9 mouse cellular contexts compared by ENCODE assay signal in the genomic region with DNA sequence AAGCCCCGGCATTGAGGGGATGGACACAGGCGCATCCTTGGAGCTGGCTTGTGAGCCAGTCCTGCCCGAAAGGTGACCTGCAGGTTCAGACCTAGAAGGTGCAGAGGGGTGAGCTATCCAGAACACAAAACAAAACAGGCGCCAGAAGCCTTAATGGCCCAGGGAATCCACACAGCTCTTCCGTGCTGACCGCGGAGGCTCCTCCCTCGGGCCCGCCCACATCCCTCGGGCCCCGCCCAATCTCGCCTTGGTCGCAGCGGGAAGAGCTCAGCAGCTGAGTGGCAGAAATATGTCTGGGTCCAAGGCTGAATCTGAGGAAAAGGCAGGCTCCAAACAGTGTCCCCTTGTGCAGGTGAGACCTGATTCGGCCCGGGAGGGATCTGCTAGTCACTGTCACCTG. TPM values are rescaled to one million over a fixed set of nuclear protein-coding genes. Genes with fewer than 3 reads are reported as not detected.
A peak's percentile ranks its signal among the peaks of the same experiment; 100 is the strongest.
DNase-seq lines count a peak whose midpoint lies in the region; ATAC-seq and TF ChIP-seq lines count a peak whose summit lies in the region.
"Had no signal": no experiment of that assay in that cellular context is flagged by ENCODE, and none has a peak within 500 bp of the region (broad histone marks: within the 10 kb centered on the region; RNA-seq: fewer than 3 reads in every experiment).

No protein-coding gene starts in this region.

- H3K4me3 ChIP-seq in erythroblast, embryonic 14.5 days (replicated peaks), result peak overlapping the region; percentile 65
- peak overlapping the region; percentile 45 for H3K4me3 ChIP-seq in heart, embryonic 12.5 days
- H3K4me3 ChIP-seq in kidney, postnatal 0 days (replicated peaks; ENCODE audit: low read depth, low read length), result peak overlapping the region; percentile 39
- H3K4me3 ChIP-seq in liver, embryonic 12.5 days, result peak overlapping the region; percentile 51

- H3K9me3 ChIP-seq in erythroblast, embryonic 14.5 days (ENCODE audit: control insufficient read depth, low read length), result peaks cover 2% of the 10 kb centered on the region; the same call in 1 of the 2 replicates
- no peaks in the 10 kb centered on the region for H3K9me3 ChIP-seq in heart, embryonic 12.5 days (replicated peaks)
- H3K9me3 ChIP-seq in kidney, postnatal 0 days (replicated peaks; ENCODE audit: low read length), result no peaks in the 10 kb centered on the region
- no peaks in the 10 kb centered on the region for H3K9me3 ChIP-seq in liver, embryonic 12.5 days (replicated peaks)

- H3K27me3 ChIP-seq in erythroblast, embryonic 14.5 days (ENCODE audit: control insufficient read depth), result no peaks in the 10 kb centered on the region
- no peaks in the 10 kb centered on the region for H3K27me3 ChIP-seq in heart, embryonic 12.5 days (replicated peaks)
- H3K27me3 ChIP-seq in kidney, postnatal 0 days (ENCODE audit: insufficient read depth, low read length), result no peaks in the 10 kb centered on the region
- no peaks in the 10 kb centered on the region for H3K27me3 ChIP-seq in liver, embryonic 12.5 days (replicated peaks)
- H3K27me3 ChIP-seq in splenic B cell, adult 2 months (ENCODE audit: control insufficient read depth, insufficient read depth, low read length, poor library complexity, severe bottlenecking), result no peaks in the 10 kb centered on the region
- H3K27me3 ChIP-seq: CH12.LX had no signal

- H3K4me2 ChIP-seq in heart, embryonic 12.5 days, result peak overlapping the region; percentile 68
- peak overlapping the region; percentile 65 for H3K4me2 ChIP-seq in kidney, postnatal 0 days (ENCODE audit: low read length)
- peak overlapping the region; percentile 71 for H3K4me2 ChIP-seq in liver, embryonic 12.5 days

- H3K27ac ChIP-seq in heart, embryonic 12.5 days (ENCODE audit: poor library complexity, severe bottlenecking), result no peak overlapping the region
- H3K27ac ChIP-seq in kidney, postnatal 0 days, result no peak overlapping the region
- H3K27ac ChIP-seq in liver, embryonic 12.5 days, result no peak overlapping the region

- 20% methylated on average over 16 of the region's 16 CpGs for WGBS in heart, embryonic 12.5 days
- WGBS in kidney, postnatal 0 days, result 23% methylated on average over 16 of the region's 16 CpGs
- 18% methylated on average over 16 of the region's 16 CpGs for WGBS in liver, embryonic 12.5 days (ENCODE audit: insufficient replicate concordance)

- peak; percentile 83 for ATAC-seq in heart, embryonic 12.5 days (ENCODE audit: insufficient number of reproducible peaks, low FRiP score)
- ATAC-seq in kidney, postnatal 0 days (replicated peaks; ENCODE audit: low FRiP score, low read depth), result peak; percentile 81
- peak; percentile 71 for ATAC-seq in liver, embryonic 12.5 days

- H3K9ac ChIP-seq in heart, embryonic 12.5 days, result peak overlapping the region; percentile 56
- H3K9ac ChIP-seq in kidney, postnatal 0 days (ENCODE audit: low read depth, low read length), result 0 out of 2 replicates have a peak overlapping the region, but pooled peaks have one; percentile 47
- H3K9ac ChIP-seq in liver, embryonic 12.5 days, result peak overlapping the region; percentile 53

- H3K4me1 ChIP-seq in erythroblast, embryonic 14.5 days (ENCODE audit: control insufficient read depth), result peaks cover 50% of the 10 kb centered on the region
- peaks cover 14% of the 10 kb centered on the region for H3K4me1 ChIP-seq in heart, embryonic 12.5 days (replicated peaks)
- peaks cover 6% of the 10 kb centered on the region for H3K4me1 ChIP-seq in kidney, postnatal 0 days (replicated peaks; ENCODE audit: insufficient read depth, low read length)
- peaks cover 57% of the 10 kb centered on the region for H3K4me1 ChIP-seq in liver, embryonic 12.5 days

- peak; percentile 47 for DNase-seq in layer of hippocampus, adult 11-12 months (ENCODE audit: low spot score)
- no peak for DNase-seq in layer of hippocampus, adult 9-10 months (ENCODE audit: low spot score)
- DNase-seq in kidney, postnatal 0 days (ENCODE audit: low spot score), result peak; percentile 72
- DNase-seq in naive thymus-derived CD4-positive, alpha-beta T cell, adult 2 months (ENCODE audit: low read depth), result peak; percentile 44
- peak; percentile 48 for DNase-seq in splenic B cell, adult 2 months (ENCODE audit: low read depth, low spot score)

- TF ChIP-seq CTCF in kidney, postnatal 0 days (IDR thresholded peaks at IDR 0.05; ENCODE audit: low read depth), result no peak

- H3K36me3 ChIP-seq in erythroblast, embryonic 14.5 days (ENCODE audit: control insufficient read depth), result peaks cover 66% of the 10 kb centered on the region
- peaks cover 23% of the 10 kb centered on the region for H3K36me3 ChIP-seq in heart, embryonic 12.5 days
- H3K36me3 ChIP-seq in kidney, postnatal 0 days (ENCODE audit: insufficient read depth, low read length), result 0 out of 2 replicates have a peak, but pooled peaks cover 7% of the 10 kb centered on the region
- H3K36me3 ChIP-seq in liver, embryonic 12.5 days, result peaks cover 69% of the 10 kb centered on the region
- H3K36me3 ChIP-seq in splenic B cell, adult 2 months (ENCODE audit: control insufficient read depth, insufficient read depth, low read length, poor library complexity, severe bottlenecking), result peaks cover 2% of the 10 kb centered on the region; the same call in 1 of the 2 replicates

RNA-seq across cellular contexts. Expression of a gene that starts 3.1 kb away (rescaled TPM):
- polyA plus RNA-seq in erythroblast, embryonic 14.5 days (2012), result 0.08 and 0.11 TPM in 2 replicates
- 7.3 and 7.5 TPM in 2 replicates for polyA plus RNA-seq in heart, embryonic 12.5 days (2016; fragmentation: Nextera tagmentation; extraction: Ambion mirVana)
- 5.3 and 5.5 TPM in 2 replicates for polyA plus RNA-seq in kidney, postnatal 0 days (2015; fragmentation: Nextera tagmentation; extraction: Ambion mirVana)
- 10.8 and 11.1 TPM in 2 replicates for polyA plus RNA-seq in liver, embryonic 12.5 days (2016; fragmentation: Nextera tagmentation; extraction: Ambion mirVana)

RNA-seq across cellular contexts. Expression of a gene that starts 3.1 kb away (rescaled TPM):
- 0.45 and 0.75 TPM in 2 replicates for polyA plus RNA-seq in erythroblast, embryonic 14.5 days (2012)
- 16.9 and 18.6 TPM in 2 replicates for polyA plus RNA-seq in heart, embryonic 12.5 days (2016; fragmentation: Nextera tagmentation; extraction: Ambion mirVana)
- polyA plus RNA-seq in kidney, postnatal 0 days (2015; fragmentation: Nextera tagmentation; extraction: Ambion mirVana), result 16.6 and 18.8 TPM in 2 replicates
- 15.2 and 17.3 TPM in 2 replicates for polyA plus RNA-seq in liver, embryonic 12.5 days (2016; fragmentation: Nextera tagmentation; extraction: Ambion mirVana)

RNA-seq across cellular contexts. Expression of a gene that starts 35.7 kb away (rescaled TPM):
- polyA plus RNA-seq in erythroblast, embryonic 14.5 days (2012), result 0.22 and 0.29 TPM in 2 replicates
- polyA plus RNA-seq in heart, embryonic 12.5 days (2016; fragmentation: Nextera tagmentation; extraction: Ambion mirVana), result 48.4 and 49.0 TPM in 2 replicates
- polyA plus RNA-seq in kidney, postnatal 0 days (2015; fragmentation: Nextera tagmentation; extraction: Ambion mirVana), result 43.2 and 45.8 TPM in 2 replicates
- polyA plus RNA-seq in liver, embryonic 12.5 days (2016; fragmentation: Nextera tagmentation; extraction: Ambion mirVana), result 32.2 and 34.4 TPM in 2 replicates

RNA-seq across cellular contexts. Expression of a gene that starts 53.0 kb away (rescaled TPM):
- 0.04 TPM in 1 of 2 replicates, not detected in the other for polyA plus RNA-seq in erythroblast, embryonic 14.5 days (2012)
- 0.12 and 0.13 TPM in 2 replicates for polyA plus RNA-seq in heart, embryonic 12.5 days (2016; fragmentation: Nextera tagmentation; extraction: Ambion mirVana)
- 0.20 and 0.28 TPM in 2 replicates for polyA plus RNA-seq in kidney, postnatal 0 days (2015; fragmentation: Nextera tagmentation; extraction: Ambion mirVana)
- polyA plus RNA-seq in liver, embryonic 12.5 days (2016; fragmentation: Nextera tagmentation; extraction: Ambion mirVana), result 0.13 TPM in 1 of 2 replicates, not detected in the other

RNA-seq across cellular contexts. Expression of a gene that starts 56.5 kb away (rescaled TPM):
- 0.17 and 0.52 TPM in 2 replicates for polyA plus RNA-seq in erythroblast, embryonic 14.5 days (2012)
- polyA plus RNA-seq in heart, embryonic 12.5 days (2016; fragmentation: Nextera tagmentation; extraction: Ambion mirVana), result 97.4 and 120 TPM in 2 replicates
- polyA plus RNA-seq in kidney, postnatal 0 days (2015; fragmentation: Nextera tagmentation; extraction: Ambion mirVana), result 102 and 123 TPM in 2 replicates
- polyA plus RNA-seq in liver, embryonic 12.5 days (2016; fragmentation: Nextera tagmentation; extraction: Ambion mirVana), result 111 and 127 TPM in 2 replicates

Comparison
In these comparisons a context has a peak if more than half of its experiments do, and no peak if none do; other contexts are left out.
1. RNA of a gene that starts 35.7 kb away (polyA plus RNA-seq): 48.4 to 49.0 TPM in heart, embryonic 12.5 days, 43.2 to 45.8 TPM in kidney, postnatal 0 days and 32.2 to 34.4 TPM in liver, embryonic 12.5 days; 0.22 to 0.29 TPM in erythroblast, embryonic 14.5 days; every median in the first group is over 10 times any median in the second.
2. Peak in every context shown above with its lines, with median percentiles within 50 percentile points of each other: H3K4me3 ChIP-seq, ATAC-seq, H3K4me2 ChIP-seq and H3K9ac ChIP-seq.